Mouse (Mus musculus): ENCODE data around the gene Wars. TPM values are rescaled to one million over a fixed set of nuclear protein-coding genes. Genes with fewer than 3 reads are reported as not detected.

Gene Wars
- total RNA-seq, 2 experiments from 2014 or later = 4.6 to 8.2 TPM

GRCm38 (mm10) chr12:108912442-108912841, 18.5 kb upstream of the Wars start:
- ATAC-seq (replicated peaks; ENCODE audit: low FRiP score, poor library complexity, severe bottlenecking) = no peak

- ATAC-seq (replicated peaks; ENCODE audit: low FRiP score, poor library complexity, severe bottlenecking) = no peak
Measured at GRCm38 (mm10) chr12:108909846-108910433, 16.0 kb upstream of the Wars start.

GRCm38 (mm10) chr12:108906398-108906797, 12.4 kb upstream of the Wars start:
- ATAC-seq (replicated peaks; ENCODE audit: low FRiP score, poor library complexity, severe bottlenecking) = no peak

- ATAC-seq (replicated peaks; ENCODE audit: low FRiP score, poor library complexity, severe bottlenecking) = no peak
Measured at GRCm38 (mm10) chr12:108905620-108906302, 11.8 kb upstream of the Wars start.

GRCm38 (mm10) chr12:108904276-108904653, 10.3 kb upstream of the Wars start:
- no peak for ATAC-seq (replicated peaks; ENCODE audit: low FRiP score, poor library complexity, severe bottlenecking)

DNA sequence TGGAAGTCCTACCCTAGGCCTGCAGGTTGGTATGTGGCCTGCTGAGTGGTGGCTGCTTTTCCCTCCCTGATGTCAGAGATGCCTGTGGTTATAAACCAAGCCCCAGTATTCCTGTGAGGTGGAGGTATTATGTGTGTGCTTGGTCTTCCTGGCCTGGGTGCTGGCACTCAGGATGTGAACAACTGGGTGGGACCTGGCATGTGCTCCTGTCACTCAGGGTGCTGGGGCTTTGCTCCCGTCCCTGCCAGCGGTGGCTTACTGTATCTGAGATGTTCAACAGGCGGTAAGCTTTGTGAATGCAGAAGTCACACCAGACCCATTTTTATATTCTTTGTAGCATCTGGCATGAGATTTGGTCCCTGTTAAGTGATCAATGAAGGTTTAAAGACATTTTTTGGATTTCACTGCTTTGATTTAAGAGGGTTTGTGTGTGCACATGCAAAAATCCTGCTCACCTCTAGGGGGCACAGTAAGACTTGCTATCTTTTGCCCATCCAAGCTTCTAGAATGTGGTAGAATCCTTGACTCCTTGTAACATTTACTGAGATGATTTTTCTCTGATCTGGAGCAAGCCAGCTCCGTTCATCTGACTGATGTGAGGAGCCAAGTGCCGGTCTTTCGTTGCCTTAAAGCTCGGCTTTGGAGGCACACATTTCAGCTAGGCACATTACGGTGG, 9.8 kb upstream of the Wars start:
- no peak for ATAC-seq (replicated peaks; ENCODE audit: low FRiP score, poor library complexity, severe bottlenecking)

- ATAC-seq (replicated peaks; ENCODE audit: low FRiP score, poor library complexity, severe bottlenecking) = peak; percentile 65
Measured at GRCm38 (mm10) chr12:108902940-108903339, 9.0 kb upstream of the Wars start.

DNA sequence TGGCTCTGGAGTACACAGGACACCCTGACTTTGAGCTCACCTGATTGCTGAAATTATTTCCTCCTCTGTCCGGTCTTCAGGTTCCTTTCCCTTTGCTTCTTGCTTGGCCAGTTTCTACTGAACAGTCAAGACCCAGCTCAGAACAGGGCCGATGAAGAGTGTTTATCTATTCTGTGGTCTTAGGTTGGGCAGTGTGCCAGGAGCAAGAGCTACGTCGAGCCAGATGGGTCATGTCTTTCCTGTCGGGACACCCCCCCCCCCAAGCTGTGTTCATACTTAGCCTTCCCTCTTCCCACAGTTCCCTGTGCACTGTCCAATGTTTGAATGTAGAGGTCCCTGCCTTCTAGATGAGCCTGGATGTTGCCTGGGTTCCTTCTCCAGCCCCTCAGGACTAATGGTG, 7.4 kb upstream of the Wars start:
- ATAC-seq (replicated peaks; ENCODE audit: low FRiP score, poor library complexity, severe bottlenecking) = no peak

GRCm38 (mm10) chr12:108896006-108896405, 2.0 kb upstream of the Wars start:
- no peak for ATAC-seq (replicated peaks; ENCODE audit: low FRiP score, poor library complexity, severe bottlenecking)

DNA sequence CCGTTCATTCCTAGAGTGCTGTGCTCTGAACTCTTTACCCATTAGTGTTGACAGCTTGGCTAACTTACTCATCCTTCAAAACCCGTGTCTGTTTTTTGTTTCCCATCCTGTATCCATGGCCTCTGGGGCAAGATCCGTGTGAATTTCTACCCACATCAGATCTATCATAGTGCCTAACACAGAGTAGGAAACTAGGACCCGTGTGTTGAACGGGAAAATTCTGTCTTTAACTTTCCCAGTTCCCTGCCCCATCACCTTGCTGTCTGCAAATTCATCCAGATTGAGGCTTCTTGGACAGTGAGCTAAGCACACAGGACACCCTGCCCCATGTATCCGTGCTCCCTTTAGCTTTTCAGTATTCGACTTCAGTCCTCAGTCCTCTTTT, 450 bp upstream of the Wars start:
- ATAC-seq (replicated peaks; ENCODE audit: low FRiP score, poor library complexity, severe bottlenecking) = no peak

- no peak for ATAC-seq (replicated peaks; ENCODE audit: low FRiP score, poor library complexity, severe bottlenecking)
Measured at GRCm38 (mm10) chr12:108892989-108893714, 822 bp downstream of the Wars start, which contains the start of gene Wdr25. Gene Wdr25, plus strand, starts transcription at chr12:108893631.

GRCm38 (mm10) chr12:108888632-108889031, 5.3 kb downstream of the Wars start:
- no peak for ATAC-seq (replicated peaks; ENCODE audit: low FRiP score, poor library complexity, severe bottlenecking)

GRCm38 (mm10) chr12:108887077-108887476, 6.9 kb downstream of the Wars start:
- no peak for ATAC-seq (replicated peaks; ENCODE audit: low FRiP score, poor library complexity, severe bottlenecking)

DNA sequence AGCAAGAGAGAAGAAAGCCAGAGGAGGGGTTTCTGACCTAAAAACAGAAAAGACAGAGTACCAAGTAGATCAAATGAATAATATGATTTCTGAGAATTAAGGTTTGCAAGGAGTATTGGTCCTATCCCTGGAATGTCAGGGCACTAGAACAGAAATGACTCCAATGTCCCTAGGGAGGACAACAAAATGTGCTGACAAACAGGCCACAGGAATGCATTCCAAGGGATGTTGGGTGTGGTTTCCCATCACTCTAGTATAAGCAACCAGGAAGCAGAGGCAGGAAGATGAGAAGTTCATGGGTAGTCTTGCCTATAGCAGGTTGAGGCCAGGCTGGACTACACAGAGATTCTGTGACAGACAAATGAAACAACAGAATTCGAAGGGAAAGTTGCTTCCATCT, 8.1 kb downstream of the Wars start:
- ATAC-seq (replicated peaks; ENCODE audit: low FRiP score, poor library complexity, severe bottlenecking) = no peak

- ATAC-seq (replicated peaks; ENCODE audit: low FRiP score, poor library complexity, severe bottlenecking) = no peak
Measured at GRCm38 (mm10) chr12:108882776-108883175, 11.2 kb downstream of the Wars start.

DNA sequence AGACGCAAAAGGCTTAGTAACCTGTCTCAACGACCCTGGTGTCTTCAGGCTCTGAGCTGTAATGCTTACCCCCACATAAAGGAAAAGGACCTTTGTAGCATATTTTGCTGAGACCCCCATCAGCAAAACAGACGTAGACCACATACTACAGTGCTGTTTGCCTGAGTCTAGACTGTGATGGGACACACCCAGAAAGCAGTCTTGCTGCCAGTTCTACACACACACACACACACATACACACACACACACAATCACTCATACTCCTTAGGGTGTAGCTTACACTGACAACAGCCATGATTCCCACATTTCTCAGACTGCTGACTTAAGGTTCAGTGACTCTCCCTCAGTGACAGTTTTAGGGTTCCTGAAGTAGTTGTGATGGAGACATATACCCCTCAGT, 12.8 kb downstream of the Wars start:
- no peak for ATAC-seq (replicated peaks; ENCODE audit: low FRiP score, poor library complexity, severe bottlenecking)

DNA sequence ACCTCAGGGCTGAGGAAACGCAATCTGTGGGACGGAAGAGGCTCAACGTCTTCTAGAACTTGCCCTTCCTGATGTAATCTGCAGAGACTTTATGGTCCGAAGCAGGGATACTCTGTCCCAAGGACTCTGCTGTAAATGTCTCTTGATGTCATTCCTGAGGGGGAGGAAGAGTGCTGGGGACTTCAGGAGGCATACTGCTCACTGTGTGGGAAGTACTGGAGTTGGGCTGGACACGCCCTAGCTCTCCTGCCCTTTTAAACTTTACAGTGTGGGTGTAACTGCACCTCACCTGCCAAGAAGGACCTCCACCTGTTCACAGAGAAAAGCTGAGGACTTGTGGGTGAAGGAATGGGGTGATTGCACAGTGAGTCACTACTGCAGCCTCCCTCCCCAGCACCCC, 13.4 kb downstream of the Wars start:
- ATAC-seq (replicated peaks; ENCODE audit: low FRiP score, poor library complexity, severe bottlenecking) = no peak

GRCm38 (mm10) chr12:108879138-108879537, 14.8 kb downstream of the Wars start:
- ATAC-seq (replicated peaks; ENCODE audit: low FRiP score, poor library complexity, severe bottlenecking) = no peak

DNA sequence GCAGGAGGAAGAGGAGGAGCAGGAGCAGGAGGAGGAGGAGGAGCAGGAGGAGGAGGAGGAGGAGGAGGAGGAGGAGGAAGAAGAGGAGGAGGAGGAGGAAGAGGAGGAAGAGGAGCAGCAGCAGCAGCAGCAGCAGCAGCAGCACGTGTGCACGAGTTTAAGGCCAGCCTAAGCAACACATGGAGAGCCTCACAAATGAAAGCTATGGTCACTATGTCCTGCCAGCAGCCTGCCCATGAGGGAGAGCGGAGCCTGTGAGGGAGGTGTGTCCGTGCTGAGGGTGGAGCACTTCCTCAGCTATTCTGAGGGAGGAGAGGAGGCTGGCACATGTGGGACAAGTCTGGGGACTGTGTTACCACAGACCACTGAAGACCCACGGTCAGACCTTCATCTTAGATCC, 20.9 kb downstream of the Wars start:
- no peak for ATAC-seq (replicated peaks; ENCODE audit: low FRiP score, poor library complexity, severe bottlenecking)

DNA sequence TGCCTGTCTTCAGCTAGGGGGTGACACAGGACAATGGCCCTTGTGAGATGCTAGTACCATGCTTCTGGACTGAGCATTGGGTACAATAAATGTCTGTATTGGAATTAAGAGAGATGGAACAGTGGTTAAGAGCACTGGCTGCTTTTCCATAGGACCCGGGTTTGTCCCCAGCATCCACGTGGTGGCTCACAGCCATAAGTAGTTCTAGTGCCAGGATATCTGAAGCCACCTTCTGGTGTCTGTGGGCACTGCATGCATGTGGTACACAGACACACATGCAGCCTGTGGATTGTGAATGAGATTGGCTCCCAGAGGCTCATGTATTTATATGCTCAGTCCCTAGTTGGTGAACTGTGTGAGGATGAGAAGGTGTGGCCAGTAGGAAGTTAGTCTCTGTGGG, 24.4 kb downstream of the Wars start:
- ATAC-seq (replicated peaks; ENCODE audit: low FRiP score, poor library complexity, severe bottlenecking) = no peak
